Mouse (Mus musculus) forebrain, embryonic 16.5 days (tissue): ENCODE measurements around the gene Pnmt. TPM values are rescaled to one million over a fixed set of nuclear protein-coding genes. Genes with fewer than 3 reads are reported as not detected.
A peak's percentile ranks its signal among the peaks of the same experiment; 100 is the strongest.

Source experiments
- ATAC-seq: fragments of 200-750 bp; cut with Nextera tagmentation; 2 replicates; pipeline ENCODE4 v1.8.0; 2017; ENCODE audit warnings: mild to moderate bottlenecking, moderate library complexity
- H3K27ac ChIP-seq: fragments of 300-500 bp; sonication (generic); 2 replicates; pipeline ENCODE4 v1.5.1; 2014; ENCODE audit warnings: low read length, control low read depth
- H3K27me3 ChIP-seq: fragments of 300-500 bp; sonication (generic); replicated peaks from 2 replicates; pipeline ENCODE4 v1.6.1; 2014; ENCODE audit warnings: low read length; ENCODE audit not compliant: control insufficient read depth, insufficient read depth
- H3K36me3 ChIP-seq: fragments of 300-500 bp; sonication (generic); 2 replicates; pipeline ENCODE4 v1.6.1; 2014; ENCODE audit not compliant: control insufficient read depth, insufficient read depth
- H3K4me1 ChIP-seq: fragments of 300-500 bp; sonication (generic); replicated peaks from 2 replicates; pipeline ENCODE4 v1.6.1; 2014; ENCODE audit warnings: low read length; ENCODE audit not compliant: control insufficient read depth, insufficient read depth
- H3K4me2 ChIP-seq: fragments of 300-500 bp; sonication (generic); 2 replicates; pipeline ENCODE4 v1.6.1; 2014; ENCODE audit warnings: mild to moderate bottlenecking, low read length, control low read depth
- H3K4me3 ChIP-seq: fragments of 300-500 bp; sonication (generic); replicated peaks from 2 replicates; pipeline ENCODE4 v1.5.1; 2014; ENCODE audit warnings: mild to moderate bottlenecking, low read length, control low read depth
- H3K9ac ChIP-seq: fragments of 300-500 bp; sonication (generic); replicated peaks from 2 replicates; pipeline ENCODE4 v1.6.1; 2014; ENCODE audit warnings: low read depth, low read length, control low read depth
- H3K9me3 ChIP-seq: fragments of 300-500 bp; sonication (generic); 2 replicates; pipeline ENCODE4 v1.6.1; 2016; ENCODE audit warnings: low read length; ENCODE audit not compliant: control insufficient read depth
- WGBS: fragments of 180-500 bp; shearing (Covaris S2); extraction: QIAGEN DNeasy Blood & Tissue Kit; methylation state at CpG from one replicate; pipeline ENCODE4 v1.1.7; 2014; 5-methylcytosine and 5-hydroxymethylcytosine counted together
- polyA plus RNA-seq: library from polyadenylated mRNA; unstranded; fragments of >200 nt; fragmentation: Nextera tagmentation; extraction: Ambion mirVana; gene quantifications from 2 replicates; pipeline ENCODE4 v1.2.1, GENCODE M21; 2015

Pnmt gene
- polyA plus RNA-seq, 1 experiment from 2014 or later, result 0.86 TPM

DNA sequence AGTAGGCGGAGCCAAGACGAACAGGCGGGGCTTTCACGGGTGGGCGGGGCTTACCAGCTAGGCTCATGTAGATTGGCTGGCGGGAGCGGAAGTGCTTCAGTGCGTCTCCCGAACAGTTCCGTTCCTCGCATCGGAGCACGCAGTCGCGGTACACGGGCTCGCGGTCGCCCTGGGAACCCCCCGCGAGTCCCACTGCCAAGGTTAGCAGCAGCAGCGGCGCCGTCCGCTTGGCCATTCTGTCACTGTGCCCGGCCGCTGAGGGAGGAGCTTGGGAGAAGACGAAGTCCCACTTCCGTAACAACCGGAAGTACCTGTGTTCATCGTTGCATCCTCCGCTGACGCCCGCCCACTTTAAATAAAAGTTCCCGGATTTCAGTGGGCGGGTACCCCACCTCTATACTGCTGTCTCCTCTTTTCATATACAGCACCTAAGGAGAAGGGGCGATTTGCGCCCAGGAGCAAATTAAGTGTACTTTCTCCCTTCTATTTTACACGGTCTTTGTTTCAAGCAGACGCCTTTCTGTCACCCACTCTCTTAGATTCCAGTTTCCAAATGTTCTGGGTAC lies 14.0 kb downstream of the Pnmt start, which contains the start of gene Pgap3:
TSS of gene Pgap3 (minus strand) at position 330 of the 566 bp plus-strand sequence.
- Histone ChIP-seq H3K9me3 (no peaks in the 10 kb centered on the region), H3K4me1 (peaks cover 9% of the 10 kb centered on the region), H3K27ac (peak within 1 kb of the TSS; percentile 97), H3K4me2 (peak within 1 kb of the TSS; percentile 85), H3K4me3 (peak within 1 kb of the TSS; percentile 86), H3K9ac (peak within 1 kb of the TSS; percentile 85), H3K36me3 (no peaks in the 10 kb centered on the region), H3K27me3 (peaks cover 5% of the 10 kb centered on the region; the same call in 1 of the 2 replicates)
- ATAC-seq, result peak; percentile 94
- WGBS, result under 1% methylated on average over 40 of the region's 40 CpGs

- no peaks in the 10 kb centered on the region for H3K36me3 ChIP-seq
- peak overlapping the region; percentile 97 for H3K27ac ChIP-seq
- H3K9ac ChIP-seq, result peak overlapping the region; percentile 85
- H3K4me1 ChIP-seq, result peaks cover 9% of the 10 kb centered on the region
- no peaks in the 10 kb centered on the region for H3K9me3 ChIP-seq
- H3K4me3 ChIP-seq, result peak overlapping the region; percentile 86
- peak overlapping the region; percentile 85 for H3K4me2 ChIP-seq
- H3K27me3 ChIP-seq, result peaks cover 5% of the 10 kb centered on the region; the same call in 1 of the 2 replicates
- WGBS, result 65% methylated on average over 3 of the region's 3 CpGs
- no peak for ATAC-seq
These were observed 14.6 kb downstream of the Pnmt start for GRCm38 (mm10) chr11:98400816-98401215.

DNA sequence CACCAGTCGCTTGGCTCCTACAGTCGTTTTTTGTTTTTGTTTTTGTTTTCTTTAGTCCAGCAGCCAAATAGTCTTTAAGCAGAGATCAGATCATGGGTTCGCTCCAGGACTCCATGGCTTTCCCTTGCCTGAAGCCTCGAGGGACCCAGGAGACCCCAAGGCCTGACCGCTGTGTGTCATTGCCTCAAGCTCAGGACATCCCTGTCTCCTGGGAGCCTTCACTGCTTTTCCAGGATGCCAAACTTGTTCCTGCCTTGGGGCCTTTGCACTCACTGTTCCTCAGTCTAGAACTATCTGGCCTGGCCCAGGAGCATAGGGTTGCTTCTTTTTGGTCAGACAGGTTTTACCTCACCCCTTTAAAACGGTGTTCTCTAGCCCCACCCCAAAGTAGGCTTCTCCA lies 20.4 kb downstream of the Pnmt start:
- Histone ChIP-seq H3K27me3 (peaks cover 8% of the 10 kb centered on the region), H3K9me3 (no peaks in the 10 kb centered on the region), H3K4me2 (no peak overlapping the region), H3K36me3 (no peaks in the 10 kb centered on the region), H3K4me1 (peaks cover 8% of the 10 kb centered on the region), H3K9ac (no peak overlapping the region), H3K4me3 (no peak overlapping the region), H3K27ac (no peak overlapping the region)
- 75% methylated on average over 6 of the region's 6 CpGs for WGBS
- no peak for ATAC-seq

- Histone ChIP-seq H3K27me3 (peaks cover 10% of the 10 kb centered on the region), H3K9me3 (no peaks in the 10 kb centered on the region), H3K9ac (no peak overlapping the region), H3K4me2 (no peak overlapping the region), H3K36me3 (no peaks in the 10 kb centered on the region), H3K4me1 (peaks cover 22% of the 10 kb centered on the region), H3K4me3 (no peak overlapping the region), H3K27ac (no peak overlapping the region)
- no peak for ATAC-seq
- WGBS, result 48% methylated on average over 8 of the region's 8 CpGs
These were observed 22.6 kb downstream of the Pnmt start for GRCm38 (mm10) chr11:98408872-98409271.

- Histone ChIP-seq H3K36me3 (no peaks in the 10 kb centered on the region), H3K4me1 (peaks cover 22% of the 10 kb centered on the region), H3K9me3 (no peaks in the 10 kb centered on the region), H3K4me2 (no peak overlapping the region), H3K27me3 (peaks cover 10% of the 10 kb centered on the region), H3K4me3 (no peak overlapping the region), H3K9ac (no peak overlapping the region), H3K27ac (no peak overlapping the region)
- ATAC-seq, result peak; percentile 47; the same call in 1 of the 2 replicates
- 2% methylated on average over 9 of the region's 10 CpGs for WGBS
These were observed 23.1 kb downstream of the Pnmt start for GRCm38 (mm10) chr11:98409341-98409822.

GRCm38 (mm10) chr11:98412273-98412796 lies 26.1 kb downstream of the Pnmt start, which contains the start of gene Erbb2:
Gene Erbb2, plus strand, starts transcription at chr11:98412470.
- Histone ChIP-seq H3K27me3 (peaks cover 10% of the 10 kb centered on the region), H3K4me3 (peak within 1 kb of the TSS; percentile 62), H3K36me3 (no peaks in the 10 kb centered on the region), H3K27ac (peak within 1 kb of the TSS; percentile 29), H3K4me1 (peaks cover 25% of the 10 kb centered on the region), H3K4me2 (peak within 1 kb of the TSS; percentile 99), H3K9me3 (no peaks in the 10 kb centered on the region), H3K9ac (peak within 1 kb of the TSS; percentile 63)
- WGBS, result under 1% methylated on average over 42 of the region's 49 CpGs
- ATAC-seq, result peak; percentile 81

- Histone ChIP-seq H3K4me2 (peak overlapping the region; percentile 99), H3K27ac (peak overlapping the region; percentile 29), H3K9me3 (no peaks in the 10 kb centered on the region), H3K36me3 (no peaks in the 10 kb centered on the region), H3K9ac (peak overlapping the region; percentile 63), H3K4me1 (peaks cover 25% of the 10 kb centered on the region), H3K4me3 (peak overlapping the region; percentile 62), H3K27me3 (peaks cover 10% of the 10 kb centered on the region)
- 0% methylated on average over 40 of the region's 40 CpGs for WGBS
- peak; percentile 34 for ATAC-seq
These were observed 26.6 kb downstream of the Pnmt start for GRCm38 (mm10) chr11:98412797-98413301.

GRCm38 (mm10) chr11:98413731-98414130 lies 27.5 kb downstream of the Pnmt start:
- ATAC-seq, result no peak
- no peak overlapping the region for H3K9ac ChIP-seq
- 30% methylated on average over 7 of the region's 7 CpGs for WGBS

DNA sequence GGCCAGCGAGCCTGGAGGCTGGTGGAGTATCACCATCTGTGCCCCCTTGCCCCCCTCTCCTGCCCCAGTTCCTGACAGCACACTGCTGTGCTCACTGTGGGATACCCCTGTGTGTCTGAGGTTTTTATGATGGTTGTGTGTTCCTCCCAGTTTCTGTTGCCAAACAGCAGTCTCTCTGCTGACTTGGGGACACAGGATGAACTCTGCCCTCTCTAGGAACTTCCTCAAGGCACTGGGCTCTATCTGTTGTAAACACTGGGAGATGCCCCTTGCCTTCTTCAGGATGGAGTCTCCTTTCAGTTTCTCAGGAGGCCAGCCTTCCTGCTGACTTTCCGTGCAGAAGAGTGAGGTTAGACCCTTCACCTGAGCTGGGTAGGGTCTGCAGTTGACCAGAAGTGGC lies 27.9 kb downstream of the Pnmt start:
- H3K36me3 ChIP-seq, result no peaks in the 10 kb centered on the region
- H3K27ac ChIP-seq, result no peak overlapping the region
- ATAC-seq, result no peak
- H3K9me3 ChIP-seq, result no peaks in the 10 kb centered on the region
- H3K9ac ChIP-seq, result no peak overlapping the region
- peaks cover 10% of the 10 kb centered on the region for H3K27me3 ChIP-seq
- H3K4me3 ChIP-seq, result no peak overlapping the region
- no peak overlapping the region for H3K4me2 ChIP-seq
- peaks cover 22% of the 10 kb centered on the region for H3K4me1 ChIP-seq
- WGBS, result 43% methylated on average over 2 of the region's 2 CpGs

More at GRCm38 (mm10) chr11:98413731-98414130, 27.5 kb downstream of the Pnmt start:
- no peak overlapping the region for H3K4me3 ChIP-seq
- H3K4me2 ChIP-seq, result peak overlapping the region; percentile 99
- H3K27ac ChIP-seq, result no peak overlapping the region
- no peaks in the 10 kb centered on the region for H3K9me3 ChIP-seq
- peaks cover 25% of the 10 kb centered on the region for H3K4me1 ChIP-seq
- H3K27me3 ChIP-seq, result peaks cover 10% of the 10 kb centered on the region
- H3K36me3 ChIP-seq, result no peaks in the 10 kb centered on the region
